Mouse (Mus musculus): ENCODE results near the gene Rimbp3. TPM values are rescaled to one million over a fixed set of nuclear protein-coding genes. Genes with fewer than 3 reads are reported as not detected.

Gene Rimbp3
- total RNA-seq, 1 experiment from 2014 or later = 0.07 TPM

- DNase-seq = no peak
Observed at GRCm38 (mm10) chr16:17255270-17255669, 46.9 kb downstream of the Rimbp3 start.

- DNase-seq = peak; percentile 45
Observed at GRCm38 (mm10) chr16:17257359-17257821, 49.0 kb downstream of the Rimbp3 start.

- DNase-seq = no peak
Observed at GRCm38 (mm10) chr16:17258917-17259316, 50.5 kb downstream of the Rimbp3 start.

GRCm38 (mm10) chr16:17261341-17261740 is 52.9 kb downstream of the Rimbp3 start:
- no peak for DNase-seq

Other genes starting within 250 kb of the Rimbp3 start
- gene Mapk1, start 225.2 kb upstream of the Rimbp3 start, total RNA-seq (2021) = 179 and 204 TPM in 2 replicates
- 5.2 and 5.3 TPM in 2 replicates for gene Ypel1, start 138.9 kb upstream of the Rimbp3 start, total RNA-seq (2021)
- 84.2 and 97.6 TPM in 2 replicates for gene Ppil2, start 97.3 kb upstream of the Rimbp3 start, total RNA-seq (2021)
- 2.4 and 3.5 TPM in 2 replicates for gene 2610318N02Rik, start 83.4 kb upstream of the Rimbp3 start, total RNA-seq (2021)
- 21.0 and 23.8 TPM in 2 replicates for gene Sdf2l1, start 76.2 kb upstream of the Rimbp3 start, total RNA-seq (2021)
- gene Ydjc, start 64.0 kb upstream of the Rimbp3 start, total RNA-seq (2021) = 3.4 and 4.1 TPM in 2 replicates
- 0.45 TPM in 1 of 2 replicates, not detected in the other for gene Ccdc116, start 61.4 kb upstream of the Rimbp3 start, total RNA-seq (2021)
- gene Ube2l3, start 6.0 kb upstream of the Rimbp3 start, total RNA-seq (2021) = 190 and 193 TPM in 2 replicates
- gene Hic2, start 25.0 kb downstream of the Rimbp3 start, total RNA-seq (2021) = 2.7 and 3.2 TPM in 2 replicates
- 8.4 and 10.5 TPM in 2 replicates for gene Tmem191c, start 67.5 kb downstream of the Rimbp3 start, total RNA-seq (2021)
- gene Serpind1, start 122.8 kb downstream of the Rimbp3 start, total RNA-seq (2021) = 3.7 and 75.0 TPM in 2 replicates
- 22.9 TPM in 2 replicates for gene Snap29, start 197.4 kb downstream of the Rimbp3 start, total RNA-seq (2021)
- gene Pi4ka, start 197.7 kb downstream of the Rimbp3 start, total RNA-seq (2021) = 71.7 and 73.6 TPM in 2 replicates
- gene Crkl, start 243.4 kb downstream of the Rimbp3 start, total RNA-seq (2021) = 39.1 and 39.9 TPM in 2 replicates